Mouse (Mus musculus) skeletal muscle tissue, adult 2 months (tissue): Measurements from ENCODE around the gene Stmn3.

Experiments
- DNase-seq: peaks from one replicate; pipeline ENCODE4 v3.0.0-alpha.2; 2012; ENCODE audit warnings: low read depth, low spot score

The Stmn3 gene

DNA sequence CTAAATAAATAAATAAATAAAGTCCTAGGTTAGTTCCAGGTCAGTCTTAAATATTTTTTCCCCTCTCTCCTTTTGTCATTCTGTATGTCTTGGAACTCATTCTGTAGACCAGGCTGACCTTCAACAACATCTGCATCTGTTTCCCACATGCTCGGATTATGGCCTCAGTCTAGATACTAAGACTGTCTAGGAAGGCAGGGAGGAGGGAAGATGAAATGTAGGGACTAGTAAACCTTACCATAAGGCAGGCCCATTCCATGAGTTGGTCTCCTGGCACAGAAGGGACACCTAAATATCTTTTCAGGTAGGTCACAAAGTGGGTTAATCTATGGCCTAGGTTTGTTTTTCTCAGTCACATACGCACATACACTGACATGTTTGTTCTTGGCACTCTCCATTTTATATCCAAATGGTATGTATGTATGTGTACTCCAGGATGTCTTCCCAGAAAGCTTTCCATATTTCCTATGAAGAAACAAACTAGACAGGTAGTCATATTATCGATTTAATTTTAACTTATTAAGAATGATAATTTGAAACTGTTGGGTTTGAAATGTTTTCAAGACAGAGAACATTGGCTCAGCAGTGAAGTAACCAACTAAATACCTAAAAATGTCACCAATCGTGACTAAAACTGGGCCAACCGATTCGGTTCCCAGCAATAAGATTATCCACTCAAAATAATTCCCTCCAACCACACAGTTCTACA is 27.5 kb downstream of the Stmn3 start:
- DNase-seq, result no peak

DNA sequence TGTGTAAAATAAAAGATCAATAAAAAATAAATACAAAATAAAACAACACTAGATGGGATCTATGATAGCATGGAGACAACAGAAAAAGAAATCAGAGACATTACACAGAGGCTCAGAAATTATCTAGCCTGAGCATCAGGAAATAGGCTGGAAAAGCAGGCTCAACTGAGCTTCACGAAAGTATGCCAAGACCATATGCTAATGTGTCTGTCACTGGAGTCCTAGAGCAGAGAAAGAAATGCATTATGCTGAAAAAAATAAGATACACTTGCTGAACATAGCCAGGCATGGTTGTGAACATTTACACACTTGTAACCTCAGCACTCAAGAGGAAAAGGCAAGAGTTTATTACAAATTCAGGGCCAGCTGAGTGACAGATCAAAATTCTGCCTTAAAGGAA is 34.3 kb downstream of the Stmn3 start:
- DNase-seq, result no peak

DNA sequence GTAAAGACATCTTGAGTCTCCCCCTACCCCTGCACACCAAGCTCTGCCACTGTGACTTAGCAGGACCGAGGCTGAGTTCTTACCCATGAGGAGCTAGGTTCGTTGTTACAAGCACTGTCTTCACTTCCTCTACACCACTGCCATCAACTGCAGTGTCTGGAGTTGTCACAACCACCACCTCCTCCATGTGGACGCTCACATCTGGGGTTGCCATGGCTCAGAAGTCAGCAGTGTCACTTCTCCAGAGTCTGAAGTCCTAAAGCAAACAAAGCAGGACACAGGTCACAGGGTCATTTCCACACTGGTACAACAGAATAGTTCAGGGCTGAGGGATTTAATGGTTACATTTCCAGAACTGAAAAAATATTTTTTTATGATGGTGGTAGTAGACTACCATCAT is 36.4 kb downstream of the Stmn3 start:
- DNase-seq, result no peak

DNA sequence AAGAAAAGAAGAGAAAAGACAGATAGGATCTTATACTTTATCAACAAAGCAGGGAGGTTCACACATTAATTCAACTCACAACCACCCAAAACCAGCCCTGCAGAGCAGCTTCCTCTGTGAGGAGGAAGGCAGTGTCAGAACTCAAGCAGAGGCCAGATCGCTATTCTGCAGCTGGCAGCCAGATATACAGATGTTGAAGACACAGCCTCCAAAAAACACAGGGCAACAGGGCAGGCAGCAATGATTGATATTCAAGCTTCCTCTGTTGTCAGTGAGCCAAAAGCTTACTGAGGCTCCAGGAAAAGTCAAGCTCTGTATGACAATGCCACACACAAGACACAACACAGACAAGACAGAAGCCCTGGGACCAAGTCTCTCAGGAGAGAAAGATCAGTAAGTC is 37.5 kb downstream of the Stmn3 start:
- DNase-seq, result no peak

DNA sequence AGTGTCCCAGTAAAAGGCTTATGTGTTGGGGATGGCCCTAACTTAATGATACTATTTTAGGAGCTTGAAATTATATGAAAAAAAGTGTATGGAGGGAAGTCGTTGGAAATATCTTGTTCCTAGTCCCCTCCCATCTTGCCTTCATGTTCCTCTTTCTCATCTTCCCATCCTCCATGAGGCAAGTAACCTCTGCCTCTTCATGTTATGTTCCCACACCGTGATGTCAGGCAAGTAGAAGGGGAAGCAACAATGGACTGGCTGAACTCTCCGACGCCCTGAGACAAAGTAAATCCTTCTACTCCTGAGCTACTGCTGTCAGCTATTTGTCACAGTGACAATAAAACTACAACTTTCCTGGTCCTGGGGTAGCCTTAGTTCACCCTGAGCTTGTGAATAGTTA is 39.7 kb downstream of the Stmn3 start:
- DNase-seq, result no peak

- DNase-seq, result no peak
Observed at GRCm38 (mm10) chr2:181273829-181274228, 40.5 kb downstream of the Stmn3 start.

DNA sequence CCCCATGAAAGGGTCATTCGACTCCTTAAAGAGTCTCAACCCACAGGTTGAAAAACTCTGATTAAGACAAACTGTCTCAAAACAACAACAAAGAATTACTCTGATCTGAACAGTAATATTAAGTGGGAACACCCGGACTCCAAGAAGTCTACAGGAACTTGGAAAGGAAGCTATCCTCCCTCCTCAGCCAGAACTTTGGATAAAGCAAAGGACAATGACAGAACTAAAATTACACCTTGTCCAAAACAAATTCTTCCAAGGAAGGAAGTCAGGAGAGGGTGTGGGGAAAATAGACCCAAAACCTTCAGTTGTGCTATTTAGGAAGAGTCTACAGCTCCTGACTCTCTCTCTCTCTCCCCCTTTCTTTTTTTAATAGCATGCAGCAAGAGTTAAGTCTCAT is 42.2 kb downstream of the Stmn3 start:
- DNase-seq, result no peak

DNA sequence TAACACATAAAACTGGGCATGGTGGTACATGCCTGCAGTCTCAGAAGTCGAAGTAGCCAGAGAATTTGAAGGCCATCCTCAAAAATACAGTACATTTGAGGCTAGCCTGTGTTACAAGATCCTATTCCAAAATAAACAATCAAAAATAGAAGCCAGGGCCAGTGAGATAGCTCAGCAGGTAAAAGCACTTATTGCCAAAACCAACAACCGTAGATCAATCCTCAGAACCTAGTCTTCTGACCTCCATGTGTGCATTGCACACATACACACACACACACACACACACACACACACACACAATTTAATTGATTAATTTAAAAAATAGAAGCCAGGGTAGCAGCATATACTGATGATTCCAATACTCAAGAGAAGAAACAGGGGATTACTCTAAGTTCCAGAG is 47.5 kb downstream of the Stmn3 start:
- no peak for DNase-seq
